Mouse (Mus musculus): ENCODE data around the gene Olfr692. TPM values are rescaled to one million over a fixed set of nuclear protein-coding genes. Genes with fewer than 3 reads are reported as not detected.

Gene Olfr692
- polyA plus RNA-seq, 1 experiment from 2014 or later, result not detected

DNA sequence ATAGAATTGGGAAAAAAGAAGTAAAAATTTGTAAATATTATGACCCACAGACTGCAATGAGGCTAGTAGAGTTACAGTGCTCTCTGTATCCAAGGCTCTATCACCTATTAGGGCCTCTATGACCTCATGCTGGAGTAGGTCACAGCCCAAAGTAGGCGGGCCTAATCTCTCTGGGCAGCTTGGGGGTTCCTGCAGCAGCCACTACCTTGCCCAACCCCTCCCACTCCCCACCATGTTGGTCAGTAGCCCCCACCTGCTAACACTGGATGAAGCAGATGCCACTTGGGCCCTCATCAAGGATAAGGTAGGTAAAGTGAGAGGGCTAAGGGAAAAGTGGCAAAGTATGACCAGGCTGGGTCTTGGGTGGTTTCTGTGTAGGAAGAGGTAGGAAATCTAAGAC is 6.8 kb downstream of the Olfr692 start, which contains the start of gene Gm5901:
Gene Gm5901, plus strand, starts transcription at position 173 of the 400 bp plus-strand sequence.
- Histone ChIP-seq H3K4me1 (replicated peaks) (no peaks in the 10 kb centered on the region), H3K9me3 (no peaks in the 10 kb centered on the region), H3K27ac (no peak within 1 kb of the TSS), H3K36me3 (peaks cover 72% of the 10 kb centered on the region), H3K4me3 (replicated peaks) (no peak within 1 kb of the TSS), H3K27me3 (no peaks in the 10 kb centered on the region), H3K4me2 (replicated peaks) (no peak within 1 kb of the TSS), H3K9ac (replicated peaks) (no peak within 1 kb of the TSS)
- no peak for ATAC-seq
- 91% methylated on average over 1 of the region's 1 CpGs for WGBS

GRCm38 (mm10) chr7:105380329-105380728 is 12.3 kb downstream of the Olfr692 start:
- Histone ChIP-seq H3K4me2 (replicated peaks) (no peak overlapping the region), H3K9ac (replicated peaks) (no peak overlapping the region), H3K4me1 (replicated peaks) (no peaks in the 10 kb centered on the region), H3K27ac (no peak overlapping the region), H3K9me3 (no peaks in the 10 kb centered on the region), H3K27me3 (no peaks in the 10 kb centered on the region), H3K4me3 (replicated peaks) (no peak overlapping the region), H3K36me3 (peaks cover 86% of the 10 kb centered on the region)
- 97% methylated on average over 3 of the region's 3 CpGs for WGBS
- no peak for ATAC-seq

DNA sequence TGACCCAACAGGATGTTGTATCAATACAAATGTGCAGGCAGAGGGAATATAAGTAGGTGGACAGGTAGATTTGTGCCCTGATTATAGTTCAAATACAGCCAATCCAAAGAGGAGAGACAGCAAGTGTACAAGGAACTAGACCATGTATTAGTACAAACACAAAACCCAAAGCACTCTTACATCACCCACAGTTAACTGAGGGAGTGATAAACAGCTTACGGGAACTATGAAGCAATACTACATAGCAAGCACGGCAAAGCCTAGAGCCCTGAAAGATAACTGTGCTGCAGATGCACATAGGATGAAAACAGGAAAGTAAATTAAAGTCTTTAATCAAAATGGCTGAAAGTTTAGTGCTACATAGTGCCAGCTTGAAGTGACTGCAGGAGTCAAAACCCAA is 19.7 kb downstream of the Olfr692 start:
- 99% methylated on average over 2 of the region's 2 CpGs for WGBS
- H3K9me3 ChIP-seq, result no peaks in the 10 kb centered on the region
- ATAC-seq, result no peak
- no peaks in the 10 kb centered on the region for H3K4me1 ChIP-seq (replicated peaks)
- no peaks in the 10 kb centered on the region for H3K27me3 ChIP-seq
- H3K27ac ChIP-seq, result no peak overlapping the region
- H3K36me3 ChIP-seq, result peaks cover 73% of the 10 kb centered on the region
- no peak overlapping the region for H3K9ac ChIP-seq (replicated peaks)
- no peak overlapping the region for H3K4me3 ChIP-seq (replicated peaks)
- H3K4me2 ChIP-seq (replicated peaks), result no peak overlapping the region

DNA sequence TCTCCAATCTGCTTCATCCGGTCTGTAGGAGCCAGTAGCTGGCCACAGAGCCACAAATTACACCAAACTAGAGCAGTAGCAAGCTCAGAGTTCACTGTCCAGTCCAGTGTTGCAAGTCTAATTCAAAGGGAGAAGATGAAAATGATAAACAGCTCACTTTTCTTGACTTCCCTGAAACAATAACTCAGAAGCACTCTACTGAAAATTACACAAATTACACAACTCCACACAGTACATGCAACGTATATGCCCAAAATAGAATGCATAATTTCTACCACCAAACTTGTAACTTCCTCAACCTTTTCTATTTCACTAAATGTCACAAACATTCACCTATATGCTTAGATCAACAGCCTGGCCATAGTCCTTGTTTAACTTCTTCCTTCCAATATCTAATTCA is 22.2 kb downstream of the Olfr692 start:
- Histone ChIP-seq H3K4me2 (replicated peaks) (no peak overlapping the region), H3K27me3 (no peaks in the 10 kb centered on the region), H3K9ac (replicated peaks) (no peak overlapping the region), H3K9me3 (no peaks in the 10 kb centered on the region), H3K27ac (no peak overlapping the region), H3K4me1 (replicated peaks) (no peaks in the 10 kb centered on the region), H3K36me3 (peaks cover 49% of the 10 kb centered on the region), H3K4me3 (replicated peaks) (no peak overlapping the region)
- no peak for ATAC-seq
- 100% methylated on average over 2 of the region's 2 CpGs for whole genome bisulfite sequencing

DNA sequence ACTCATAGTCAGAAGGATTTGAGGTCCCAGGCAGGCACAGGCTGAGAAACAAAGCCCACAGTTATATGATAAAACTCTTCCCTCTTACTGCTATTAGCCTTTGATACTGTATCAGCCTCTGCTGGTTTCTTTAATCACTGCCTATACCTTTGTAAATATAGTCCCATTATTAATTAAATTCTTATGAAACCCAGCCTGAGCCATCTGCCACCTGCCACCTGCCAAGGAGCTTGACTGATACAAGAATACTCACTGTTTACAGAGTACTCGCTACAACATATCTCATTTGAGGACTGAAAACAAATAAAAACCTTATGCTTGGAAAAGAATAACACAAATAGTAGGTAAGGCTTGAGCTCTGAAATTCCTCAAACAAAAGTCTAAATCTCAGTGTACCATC is 26.6 kb downstream of the Olfr692 start:
- no peak overlapping the region for H3K4me2 ChIP-seq (replicated peaks)
- H3K27me3 ChIP-seq, result no peaks in the 10 kb centered on the region
- peaks cover 8% of the 10 kb centered on the region for H3K36me3 ChIP-seq
- no peaks in the 10 kb centered on the region for H3K9me3 ChIP-seq
- H3K27ac ChIP-seq, result no peak overlapping the region
- no peak overlapping the region for H3K9ac ChIP-seq (replicated peaks)
- WGBS, result 89% methylated on average over 1 of the region's 1 CpGs
- no peak for ATAC-seq
- no peak overlapping the region for H3K4me3 ChIP-seq (replicated peaks)
- peaks cover 21% of the 10 kb centered on the region for H3K4me1 ChIP-seq (replicated peaks)

- H3K4me2 ChIP-seq (replicated peaks), result no peak overlapping the region
- peaks cover 1% of the 10 kb centered on the region for H3K36me3 ChIP-seq
- H3K4me1 ChIP-seq (replicated peaks), result peaks cover 21% of the 10 kb centered on the region
- no peak overlapping the region for H3K4me3 ChIP-seq (replicated peaks)
- ATAC-seq, result no peak
- no peaks in the 10 kb centered on the region for H3K27me3 ChIP-seq
- no peaks in the 10 kb centered on the region for H3K9me3 ChIP-seq
- H3K9ac ChIP-seq (replicated peaks), result no peak overlapping the region
- H3K27ac ChIP-seq, result no peak overlapping the region
Measured at GRCm38 (mm10) chr7:105395131-105395820, 27.2 kb downstream of the Olfr692 start.

DNA sequence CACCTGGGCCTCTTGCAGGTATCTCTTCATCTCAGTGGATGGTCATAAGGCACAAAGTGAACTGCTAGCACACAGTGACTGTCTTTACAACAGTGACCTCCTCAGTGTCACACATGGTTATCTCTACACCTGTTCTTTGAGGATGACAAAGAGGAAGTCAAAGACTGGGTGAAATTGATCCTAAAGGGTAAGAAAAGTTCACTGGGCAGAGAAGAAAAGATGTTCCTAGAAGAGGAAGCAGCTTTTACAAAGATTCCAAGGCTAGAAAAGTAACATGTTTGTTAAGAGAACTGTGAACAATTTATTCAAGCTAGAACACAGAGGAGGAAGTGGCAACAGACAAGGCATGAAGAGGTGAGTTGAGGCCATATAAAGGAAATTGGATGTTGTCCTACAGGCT is 28.1 kb downstream of the Olfr692 start:
- Histone ChIP-seq H3K4me1 (replicated peaks) (peaks cover 26% of the 10 kb centered on the region), H3K36me3 (no peaks in the 10 kb centered on the region), H3K27me3 (no peaks in the 10 kb centered on the region), H3K4me2 (replicated peaks) (no peak overlapping the region), H3K27ac (no peak overlapping the region), H3K4me3 (replicated peaks) (no peak overlapping the region), H3K9me3 (no peaks in the 10 kb centered on the region), H3K9ac (replicated peaks) (no peak overlapping the region)
- ATAC-seq, result no peak

DNA sequence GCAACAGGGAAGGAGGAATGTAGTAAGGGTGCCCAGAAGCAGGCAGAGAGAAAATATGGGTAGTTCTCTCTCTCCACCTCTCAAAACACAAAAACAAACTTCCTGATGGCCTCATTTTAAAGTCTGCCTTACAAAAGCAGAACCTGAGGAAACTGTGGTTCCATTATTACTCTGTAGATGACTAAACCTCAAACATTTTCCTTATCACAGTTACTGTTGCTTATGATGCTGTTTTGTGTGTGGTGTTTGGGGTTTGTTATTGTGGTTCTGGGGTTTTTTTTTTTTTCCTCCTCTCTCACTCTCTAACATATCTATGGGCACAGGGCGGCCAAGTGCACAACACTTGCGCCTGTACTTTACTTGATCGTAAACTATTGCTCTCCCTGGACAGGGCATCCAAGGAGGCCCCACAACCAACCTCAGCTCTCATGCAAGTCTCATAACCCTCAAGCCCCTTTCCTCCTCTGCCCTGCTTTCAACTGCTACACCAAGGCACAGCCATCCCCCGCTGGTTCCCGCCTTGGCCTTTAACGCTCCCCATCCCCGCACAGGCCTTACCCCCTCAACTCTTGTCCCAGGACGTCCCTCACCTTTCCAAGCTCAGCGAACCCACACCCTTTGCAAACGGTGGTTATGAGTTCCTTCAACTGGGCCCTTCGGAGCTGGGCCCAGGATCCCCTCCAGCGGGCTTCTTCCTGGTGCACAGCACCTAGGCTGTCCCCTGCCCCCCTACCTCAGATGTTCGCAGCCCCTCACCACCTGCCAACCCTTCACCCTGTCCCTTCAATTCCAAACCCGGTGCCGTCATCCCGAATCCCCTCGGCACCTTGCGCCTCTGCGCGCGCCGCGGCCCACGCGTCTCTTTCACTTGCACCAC is 31.3 kb downstream of the Olfr692 start:
- Histone ChIP-seq H3K27me3 (no peaks in the 10 kb centered on the region), H3K4me1 (replicated peaks) (peaks cover 26% of the 10 kb centered on the region), H3K9me3 (no peaks in the 10 kb centered on the region), H3K4me2 (replicated peaks) (peak overlapping the region; percentile 83), H3K9ac (replicated peaks) (peak overlapping the region; percentile 94), H3K36me3 (no peaks in the 10 kb centered on the region), H3K27ac (peak overlapping the region; percentile 58; the same call in 1 of the 2 replicates), H3K4me3 (replicated peaks) (peak overlapping the region; percentile 85)
- 2% methylated on average over 25 of the region's 25 CpGs for WGBS
- ATAC-seq, result no peak

DNA sequence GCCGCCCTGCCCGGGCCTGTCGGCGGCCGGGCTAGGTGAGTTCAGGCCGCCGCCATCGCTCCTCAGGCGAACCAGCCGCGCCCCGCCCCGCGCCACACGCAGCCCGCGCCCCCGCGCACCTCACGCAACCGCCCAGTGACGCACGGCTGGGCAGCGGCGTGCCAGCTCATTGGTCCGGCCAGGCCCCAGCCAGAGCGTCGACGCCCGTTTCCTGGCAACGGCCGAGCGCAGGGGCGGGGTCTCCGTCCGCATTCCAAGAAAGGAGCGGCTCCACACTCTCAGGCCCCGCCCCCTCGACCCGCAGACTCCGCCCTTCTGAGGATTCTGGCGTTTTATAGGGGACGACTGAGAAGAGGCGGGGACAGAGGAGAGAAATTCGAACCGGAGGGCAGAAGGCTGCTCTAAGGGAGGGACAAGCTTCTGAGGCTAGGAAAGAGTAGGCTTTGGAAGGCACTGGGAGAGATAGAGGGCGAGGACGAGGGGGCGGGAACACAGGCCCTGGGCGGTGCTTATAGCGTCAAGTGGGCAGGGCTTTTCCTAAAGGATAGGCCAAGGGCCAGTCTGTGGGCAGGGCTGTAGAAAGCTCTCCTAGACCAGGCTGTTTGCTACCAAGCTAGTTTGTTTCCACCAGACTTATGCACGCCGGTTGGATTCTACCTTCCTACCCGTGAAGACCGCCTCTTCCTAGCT is 32.0 kb downstream of the Olfr692 start, which contains the start of gene Fam160a2:
Gene Fam160a2, minus strand, starts transcription at position 120 of the 690 bp plus-strand sequence.
- peak within 1 kb of the TSS; percentile 94 for H3K9ac ChIP-seq (replicated peaks)
- peaks cover 26% of the 10 kb centered on the region for H3K4me1 ChIP-seq (replicated peaks)
- peak within 1 kb of the TSS; percentile 83 for H3K4me2 ChIP-seq (replicated peaks)
- peak; percentile 99 for ATAC-seq
- WGBS, result under 1% methylated on average over 55 of the region's 55 CpGs
- no peaks in the 10 kb centered on the region for H3K27me3 ChIP-seq
- H3K36me3 ChIP-seq, result no peaks in the 10 kb centered on the region
- no peaks in the 10 kb centered on the region for H3K9me3 ChIP-seq
- peak within 1 kb of the TSS; percentile 85 for H3K4me3 ChIP-seq (replicated peaks)
- H3K27ac ChIP-seq, result peak within 1 kb of the TSS; percentile 84

- H3K36me3 ChIP-seq, result no peaks in the 10 kb centered on the region
Measured at GRCm38 (mm10) chr7:105404268-105404667, 36.2 kb downstream of the Olfr692 start, which contains the start of gene Cnga4. Gene Cnga4 (plus strand): TSS chr7:105404568.

DNA sequence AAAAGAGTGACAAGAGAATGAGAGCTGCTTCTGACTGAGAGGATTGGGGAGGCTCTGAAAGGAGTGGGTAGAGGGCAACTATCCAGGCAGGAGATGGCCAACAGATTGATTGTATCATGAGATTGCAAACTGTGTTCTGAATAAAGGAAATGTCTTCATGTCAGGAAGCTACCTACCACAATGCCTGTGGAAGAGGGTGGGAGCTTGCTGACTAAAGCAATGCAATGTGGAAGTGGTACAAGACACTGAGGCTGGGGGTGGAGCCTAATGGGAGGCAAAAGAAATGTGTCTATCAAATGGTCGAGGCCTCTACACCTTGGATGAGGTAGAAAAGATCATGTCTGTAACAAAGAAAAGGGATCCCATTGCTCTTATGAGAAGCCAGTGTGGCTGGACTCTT is 38.3 kb downstream of the Olfr692 start:
- H3K36me3 ChIP-seq, result no peaks in the 10 kb centered on the region
- no peak overlapping the region for H3K4me2 ChIP-seq (replicated peaks)
- H3K4me1 ChIP-seq (replicated peaks), result no peaks in the 10 kb centered on the region
- H3K27ac ChIP-seq, result no peak overlapping the region
- 68% methylated on average over 1 of the region's 1 CpGs for WGBS
- no peak overlapping the region for H3K9ac ChIP-seq (replicated peaks)
- H3K9me3 ChIP-seq, result no peaks in the 10 kb centered on the region
- no peak for ATAC-seq
- H3K4me3 ChIP-seq (replicated peaks), result no peak overlapping the region
- H3K27me3 ChIP-seq, result peaks cover 4% of the 10 kb centered on the region; the same call in 1 of the 2 replicates

More at GRCm38 (mm10) chr7:105404268-105404667, 36.2 kb downstream of the Olfr692 start, which contains the start of gene Cnga4:
- Histone ChIP-seq H3K9me3 (no peaks in the 10 kb centered on the region), H3K4me3 (replicated peaks) (no peak within 1 kb of the TSS), H3K4me2 (replicated peaks) (no peak within 1 kb of the TSS), H3K4me1 (replicated peaks) (peaks cover 7% of the 10 kb centered on the region), H3K27ac (no peak within 1 kb of the TSS), H3K27me3 (no peaks in the 10 kb centered on the region), H3K9ac (replicated peaks) (no peak within 1 kb of the TSS)
- 87% methylated on average over 5 of the region's 5 CpGs for WGBS
- ATAC-seq, result no peak
